ENCODE assay signal across 9 mouse cellular contexts in genomic region chr7:27231693-27232331, GRCm38 (mm10). TPM values are rescaled to one million over a fixed set of nuclear protein-coding genes. Genes with fewer than 3 reads are reported as not detected.
DNase-seq lines count a peak whose midpoint lies in the region; ATAC-seq and TF ChIP-seq lines count a peak whose summit lies in the region.
"Had no signal": no experiment of that assay in that cellular context is flagged by ENCODE, and none has a peak within 500 bp of the region (broad histone marks: within the 10 kb centered on the region; RNA-seq: fewer than 3 reads in every experiment).

No protein-coding gene starts in this region.

- H3K9ac ChIP-seq in midbrain, embryonic 16.5 days (ENCODE audit: low read depth, low read length): no peak overlapping the region

- no peaks in the 10 kb centered on the region for H3K27me3 ChIP-seq in midbrain, embryonic 16.5 days (ENCODE audit: control insufficient read depth, insufficient read depth, low read depth, low read length)
- H3K27me3 ChIP-seq: embryonic facial prominence, embryonic 13.5 days had no signal

- intact Hi-C loops in gastrocnemius, adult 2 months (cut with DNase I): loop anchor here (2.0 kb wide), 1 partner anchor 73 kb away; no protein-coding TSS in a partner anchor

- WGBS in midbrain, embryonic 16.5 days: 74% methylated on average over 7 of the region's 7 CpGs

- peak overlapping the region; percentile 86 for H3K27ac ChIP-seq in gastrocnemius, adult 2 months
- peak overlapping the region; percentile 87 for H3K27ac ChIP-seq in midbrain, embryonic 16.5 days (ENCODE audit: low read length)

- no peak for ATAC-seq in midbrain, embryonic 16.5 days
- ATAC-seq in erythroid progenitor cell, adult 5-6 weeks (replicated peaks; ENCODE audit: low FRiP score, poor library complexity, severe bottlenecking): no peak

- no peaks in the 10 kb centered on the region for H3K9me3 ChIP-seq in midbrain, embryonic 16.5 days (replicated peaks; ENCODE audit: control insufficient read depth, low read length, poor library complexity, severe bottlenecking)
- H3K9me3 ChIP-seq: embryonic facial prominence, embryonic 13.5 days had no signal

- H3K4me1 ChIP-seq in midbrain, embryonic 16.5 days (ENCODE audit: control insufficient read depth, insufficient read depth, low read length): peaks cover 28% of the 10 kb centered on the region

- DNase-seq in gastrocnemius, adult 2 months: peak; percentile 58
- DNase-seq in gastrocnemius, postnatal 4 days (ENCODE audit: low spot score in 2 of 2): no peak
- peak; percentile 94 for DNase-seq in Muller cell, postnatal 12 days (ENCODE audit: inconsistent ontology term)
- peak; percentile 60 to 62 for DNase-seq in frontal cortex, postnatal 25 days (ENCODE audit: low spot score in 2 of 2)
- DNase-seq in layer of hippocampus, postnatal 14 days (ENCODE audit: low spot score in 2 of 2): peak; percentile 63 to 77
- DNase-seq in spleen, postnatal 10 days (ENCODE audit: low spot score in 2 of 2): no peak

- H3K4me2 ChIP-seq in midbrain, embryonic 16.5 days (ENCODE audit: low read length): no peak overlapping the region

- TF ChIP-seq CTCF in gastrocnemius, adult 2 months (IDR thresholded peaks at IDR 0.05): no peak

- no peak overlapping the region for H3K4me3 ChIP-seq in gastrocnemius, adult 2 months
- H3K4me3 ChIP-seq in midbrain, embryonic 16.5 days (ENCODE audit: low read depth, low read length): no peak overlapping the region

- no peaks in the 10 kb centered on the region for H3K36me3 ChIP-seq in midbrain, embryonic 16.5 days (ENCODE audit: control insufficient read depth, insufficient read depth, low read length)
- H3K36me3 ChIP-seq: embryonic facial prominence, embryonic 13.5 days had no signal

RNA-seq across cellular contexts. Expression of gene Coq8b, which starts 1.0 kb away (rescaled TPM):
- total RNA-seq in gastrocnemius, adult 2 months (2021): 1 to 10 TPM; 3.2 to 3.4 TPM
- total RNA-seq in gastrocnemius, postnatal 4 days (2021): 10 to 100 TPM in 1 of 2 experiments, 1 to 10 TPM in 1; 8.6 to 10.3 TPM
- total RNA-seq in layer of hippocampus, postnatal 14 days (2021): 10 to 100 TPM; 27.1 to 30.9 TPM
- polyA plus RNA-seq in midbrain, embryonic 16.5 days (2015; fragmentation: Nextera tagmentation; extraction: Ambion mirVana): 21.1 and 23.7 TPM in 2 replicates
- total RNA-seq in erythroid progenitor cell, adult 5-6 weeks (2015; ENCODE audit: low replicate concordance): 2.9 TPM in 1 of 2 replicates, not detected in the other
- total RNA-seq in erythroid progenitor cell, adult 5-6 weeks (2017; ENCODE audit: low replicate concordance): 7.7 TPM in 1 of 2 replicates, not detected in the other

RNA-seq across cellular contexts. Expression of gene Itpkc, which starts 3.4 kb away (rescaled TPM):
- 1 to 10 TPM; 3.9 to 4.3 TPM for total RNA-seq in gastrocnemius, adult 2 months (2021)
- 1 to 10 TPM; 7.2 to 8.5 TPM for total RNA-seq in gastrocnemius, postnatal 4 days (2021)
- total RNA-seq in layer of hippocampus, postnatal 14 days (2021): 1 to 10 TPM; 7.3 to 8.0 TPM
- 6.0 and 7.0 TPM in 2 replicates for polyA plus RNA-seq in midbrain, embryonic 16.5 days (2015; fragmentation: Nextera tagmentation; extraction: Ambion mirVana)
- 1.8 and 4.2 TPM in 2 replicates for total RNA-seq in erythroid progenitor cell, adult 5-6 weeks (2015; ENCODE audit: low replicate concordance)
- 0.39 and 5.4 TPM in 2 replicates for total RNA-seq in erythroid progenitor cell, adult 5-6 weeks (2017; ENCODE audit: low replicate concordance)

RNA-seq across cellular contexts. Expression of gene Numbl, which starts 26.4 kb away (rescaled TPM):
- total RNA-seq in gastrocnemius, adult 2 months (2021): 1 to 10 TPM; 3.8 to 4.2 TPM
- total RNA-seq in gastrocnemius, postnatal 4 days (2021): 10 to 100 TPM; 26.3 to 32.3 TPM
- total RNA-seq in layer of hippocampus, postnatal 14 days (2021): 100 to 1,000 TPM; 144 to 148 TPM
- 51.2 and 53.6 TPM in 2 replicates for polyA plus RNA-seq in midbrain, embryonic 16.5 days (2015; fragmentation: Nextera tagmentation; extraction: Ambion mirVana)
- 0.72 TPM in 1 of 2 replicates, not detected in the other for total RNA-seq in erythroid progenitor cell, adult 5-6 weeks (2015; ENCODE audit: low replicate concordance)
- under 0.01 and 2.0 TPM in 2 replicates for total RNA-seq in erythroid progenitor cell, adult 5-6 weeks (2017; ENCODE audit: low replicate concordance)

RNA-seq across cellular contexts. Expression of gene Snrpa, which starts 35.7 kb away (rescaled TPM):
- total RNA-seq in gastrocnemius, adult 2 months (2021): 10 to 100 TPM; 32.5 to 37.3 TPM
- 10 to 100 TPM; 57.3 to 63.7 TPM for total RNA-seq in gastrocnemius, postnatal 4 days (2021)
- 10 to 100 TPM; 83.8 to 84.1 TPM for total RNA-seq in layer of hippocampus, postnatal 14 days (2021)
- 192 and 197 TPM in 2 replicates for polyA plus RNA-seq in midbrain, embryonic 16.5 days (2015; fragmentation: Nextera tagmentation; extraction: Ambion mirVana)
- 41.1 and 41.9 TPM in 2 replicates for total RNA-seq in erythroid progenitor cell, adult 5-6 weeks (2015; ENCODE audit: low replicate concordance)
- 7.8 and 14.8 TPM in 2 replicates for total RNA-seq in erythroid progenitor cell, adult 5-6 weeks (2017; ENCODE audit: low replicate concordance)

RNA-seq across cellular contexts. Expression of gene BC024978, which starts 36.2 kb away (rescaled TPM):
- 10 to 100 TPM; 14.6 to 15.8 TPM for total RNA-seq in gastrocnemius, adult 2 months (2021)
- 10 to 100 TPM; 12.3 to 12.6 TPM for total RNA-seq in gastrocnemius, postnatal 4 days (2021)
- total RNA-seq in layer of hippocampus, postnatal 14 days (2021): 10 to 100 TPM; 23.7 to 24.3 TPM
- 3.1 and 4.1 TPM in 2 replicates for polyA plus RNA-seq in midbrain, embryonic 16.5 days (2015; fragmentation: Nextera tagmentation; extraction: Ambion mirVana)
- total RNA-seq in erythroid progenitor cell, adult 5-6 weeks (2015; ENCODE audit: low replicate concordance): 0.84 and 9.4 TPM in 2 replicates
- total RNA-seq in erythroid progenitor cell, adult 5-6 weeks (2017; ENCODE audit: low replicate concordance): not detected in 2 replicates

Comparison
In these comparisons a context has a peak if more than half of its experiments do, and no peak if none do; other contexts are left out.
1. DNase-seq: peak in gastrocnemius, adult 2 months (single experiment), Muller cell, postnatal 12 days (single experiment), frontal cortex, postnatal 25 days (2 of 2) and layer of hippocampus, postnatal 14 days (2 of 2); none in gastrocnemius, postnatal 4 days (0 of 2) and spleen, postnatal 10 days (0 of 2).
2. RNA of gene Numbl, which starts 26.4 kb away (total RNA-seq): 144 to 148 TPM in layer of hippocampus, postnatal 14 days and 26.3 to 32.3 TPM in gastrocnemius, postnatal 4 days; 3.8 to 4.2 TPM in gastrocnemius, adult 2 months and under 0.01 to 2.0 TPM in erythroid progenitor cell, adult 5-6 weeks; every median in the first group is over 4 times any median in the second.